Mouse (Mus musculus): ENCODE results near the gene Ctnna3.

Gene Ctnna3

GRCm38 (mm10) chr10:63768871-63769270 is 339.0 kb downstream of the Ctnna3 start:
- no peak for DNase-seq

GRCm38 (mm10) chr10:63771656-63772055 is 341.8 kb downstream of the Ctnna3 start:
- DNase-seq: no peak

GRCm38 (mm10) chr10:63772074-63772473 is 342.2 kb downstream of the Ctnna3 start:
- DNase-seq: no peak

GRCm38 (mm10) chr10:63781948-63782347 is 352.1 kb downstream of the Ctnna3 start:
- DNase-seq: no peak

GRCm38 (mm10) chr10:63784808-63785535 is 355.1 kb downstream of the Ctnna3 start:
- DNase-seq: peak in 1 of 2 experiments; percentile 12

GRCm38 (mm10) chr10:63786390-63786789 is 356.5 kb downstream of the Ctnna3 start:
- DNase-seq: no peak

- no peak for DNase-seq
Observed at GRCm38 (mm10) chr10:63803909-63804308, 374.0 kb downstream of the Ctnna3 start.

GRCm38 (mm10) chr10:63805551-63805950 is 375.7 kb downstream of the Ctnna3 start:
- no peak for DNase-seq

GRCm38 (mm10) chr10:63806254-63806653 is 376.4 kb downstream of the Ctnna3 start:
- no peak for DNase-seq

GRCm38 (mm10) chr10:63810043-63810617 is 380.2 kb downstream of the Ctnna3 start:
- no peak for DNase-seq

- DNase-seq: no peak
Observed at GRCm38 (mm10) chr10:63839011-63839410, 409.1 kb downstream of the Ctnna3 start.

GRCm38 (mm10) chr10:63851946-63852345 is 422.0 kb downstream of the Ctnna3 start:
- peak; percentile 8 to 21 for DNase-seq

GRCm38 (mm10) chr10:63869123-63869522 is 439.2 kb downstream of the Ctnna3 start:
- DNase-seq: no peak

- DNase-seq: peak in 1 of 2 experiments; percentile 5
Observed at GRCm38 (mm10) chr10:63880462-63880903, 450.6 kb downstream of the Ctnna3 start.

GRCm38 (mm10) chr10:63886449-63887088 is 456.7 kb downstream of the Ctnna3 start:
- DNase-seq: peak; percentile 2 to 4

- no peak for DNase-seq
Observed at GRCm38 (mm10) chr10:63894612-63895011, 464.7 kb downstream of the Ctnna3 start.

GRCm38 (mm10) chr10:63899891-63900290 is 470.0 kb downstream of the Ctnna3 start:
- DNase-seq: no peak

GRCm38 (mm10) chr10:63908878-63909277 is 479.0 kb downstream of the Ctnna3 start:
- no peak for DNase-seq

GRCm38 (mm10) chr10:63927334-63927733 is 497.4 kb downstream of the Ctnna3 start, which contains the start of gene Gm10118:
Gene Gm10118, minus strand, starts transcription at chr10:63927434.
- DNase-seq: no peak

- no peak for DNase-seq
Observed at GRCm38 (mm10) chr10:63933946-63934345, 504.0 kb downstream of the Ctnna3 start.

- no peak for DNase-seq
Observed at GRCm38 (mm10) chr10:63945534-63945933, 515.6 kb downstream of the Ctnna3 start.

- DNase-seq: no peak
Observed at GRCm38 (mm10) chr10:63947266-63947665, 517.4 kb downstream of the Ctnna3 start.

GRCm38 (mm10) chr10:63950867-63951266 is 521.0 kb downstream of the Ctnna3 start:
- peak; percentile 31 to 61 for DNase-seq

GRCm38 (mm10) chr10:63951481-63951880 is 521.6 kb downstream of the Ctnna3 start:
- DNase-seq: no peak
